Mouse (Mus musculus) frontal cortex, adult (tissue): ENCODE results near the gene Myh8.
A peak's percentile ranks its signal among the peaks of the same experiment; 100 is the strongest.

Experiments
- ATAC-seq: cut with Nextera tagmentation; 2 replicates; pipeline ENCODE4 v1.9.2; 2017; ENCODE audit warnings: mild to moderate bottlenecking, moderate library complexity, mixed read lengths; ENCODE audit not compliant: low TSS enrichment

The Myh8 gene

GRCm38 (mm10) chr11:67276601-67277174 is at the start of gene Myh8:
Gene Myh8, plus strand, starts transcription at chr11:67277124.
- no peak for ATAC-seq

GRCm38 (mm10) chr11:67228731-67229130 is 48.2 kb upstream of the Myh8 start:
- peak; percentile 70 for ATAC-seq

GRCm38 (mm10) chr11:67229166-67229565 is 47.8 kb upstream of the Myh8 start:
- peak; percentile 91 for ATAC-seq

- no peak for ATAC-seq
These were observed 47.0 kb upstream of the Myh8 start for GRCm38 (mm10) chr11:67229946-67230345.

GRCm38 (mm10) chr11:67235639-67236358 is 41.1 kb upstream of the Myh8 start:
- ATAC-seq, result peak; percentile 78; the same call in 1 of the 2 replicates

GRCm38 (mm10) chr11:67236799-67237198 is 40.1 kb upstream of the Myh8 start:
- no peak for ATAC-seq

GRCm38 (mm10) chr11:67237481-67238079 is 39.3 kb upstream of the Myh8 start, which contains the start of gene Myh4:
Gene Myh4, plus strand, starts transcription at chr11:67238029.
- 0 out of 2 replicates have a peak, but pooled peaks have one; percentile 17 for ATAC-seq

- ATAC-seq, result no peak
These were observed 35.9 kb upstream of the Myh8 start for GRCm38 (mm10) chr11:67241051-67241450.

- ATAC-seq, result peak; percentile 93
These were observed 23.2 kb upstream of the Myh8 start for GRCm38 (mm10) chr11:67253691-67254090.

- no peak for ATAC-seq
These were observed 19.9 kb upstream of the Myh8 start for GRCm38 (mm10) chr11:67257048-67257447.

GRCm38 (mm10) chr11:67260956-67261355 is 16.0 kb upstream of the Myh8 start:
- ATAC-seq, result no peak

GRCm38 (mm10) chr11:67293440-67293839 is 16.5 kb downstream of the Myh8 start:
- ATAC-seq, result peak; percentile 73

- no peak for ATAC-seq
These were observed 37.0 kb downstream of the Myh8 start for GRCm38 (mm10) chr11:67313733-67314452.

- ATAC-seq, result no peak
These were observed 44.4 kb downstream of the Myh8 start, which contains the start of gene Myh13 for GRCm38 (mm10) chr11:67321358-67321757. Gene Myh13, plus strand, starts transcription at chr11:67321658.

- ATAC-seq, result no peak
These were observed 49.6 kb downstream of the Myh8 start for GRCm38 (mm10) chr11:67326536-67326935.

- ATAC-seq, result no peak
These were observed 67.6 kb downstream of the Myh8 start for GRCm38 (mm10) chr11:67344556-67344955.

GRCm38 (mm10) chr11:67345186-67345855 is 68.4 kb downstream of the Myh8 start:
- no peak for ATAC-seq

GRCm38 (mm10) chr11:67345856-67346236 is 68.9 kb downstream of the Myh8 start:
- no peak for ATAC-seq

- ATAC-seq, result peak; percentile 87
These were observed 73.3 kb downstream of the Myh8 start for GRCm38 (mm10) chr11:67350153-67350768.

- no peak for ATAC-seq
These were observed 76.1 kb downstream of the Myh8 start for GRCm38 (mm10) chr11:67353011-67353410.

- ATAC-seq, result no peak
These were observed 81.1 kb downstream of the Myh8 start for GRCm38 (mm10) chr11:67358031-67358430.
